Mouse (Mus musculus) heart, postnatal 0 days (tissue): ENCODE data around the gene Sytl2. TPM values are rescaled to one million over a fixed set of nuclear protein-coding genes. Genes with fewer than 3 reads are reported as not detected.

Source experiments
- ATAC-seq: fragments of 200-750 bp; cut with Nextera tagmentation; 2 replicates; pipeline ENCODE4 v1.8.0; 2017; ENCODE audit warnings: low read depth, moderate number of reproducible peaks, moderate library complexity; ENCODE audit not compliant: insufficient read depth
- DNase-seq: peaks from one replicate; pipeline ENCODE4 v3.0.0-alpha.2; 2016; ENCODE audit warnings: low spot score
- H3K27ac ChIP-seq: fragments of 300-500 bp; sonication (generic); 2 replicates; pipeline ENCODE4 v1.5.1; 2014; ENCODE audit warnings: low read depth, mild to moderate bottlenecking
- H3K27me3 ChIP-seq: fragments of 300-500 bp; sonication (generic); 2 replicates; pipeline ENCODE4 v1.6.1; 2014; ENCODE audit warnings: low read length, mixed read lengths; ENCODE audit not compliant: control insufficient read depth, insufficient read depth
- H3K36me3 ChIP-seq: fragments of 300-500 bp; sonication (generic); replicated peaks from 2 replicates; pipeline ENCODE4 v1.6.1; 2014; ENCODE audit warnings: low read length, mixed read lengths; ENCODE audit not compliant: control insufficient read depth, insufficient read depth
- H3K4me1 ChIP-seq: fragments of 300-500 bp; sonication (generic); 2 replicates; pipeline ENCODE4 v1.6.1; 2014; ENCODE audit warnings: antibody characterized with exemption; ENCODE audit not compliant: control insufficient read depth, insufficient read depth
- H3K4me2 ChIP-seq: fragments of 300-500 bp; sonication (generic); 2 replicates; pipeline ENCODE4 v1.6.1; 2014; ENCODE audit warnings: low read depth, mild to moderate bottlenecking, low read length, moderate library complexity
- H3K4me3 ChIP-seq: fragments of 300-500 bp; sonication (generic); 2 replicates; pipeline ENCODE4 v1.5.1; 2014; ENCODE audit warnings: low read depth, low read length
- H3K9ac ChIP-seq: fragments of 300-500 bp; sonication (generic); replicated peaks from 2 replicates; pipeline ENCODE4 v1.6.1; 2014; ENCODE audit warnings: low read depth, low read length, mixed read lengths
- H3K9me3 ChIP-seq: fragments of 300-500 bp; sonication (generic); replicated peaks from 2 replicates; pipeline ENCODE4 v1.6.1; 2016; ENCODE audit warnings: low read length; ENCODE audit not compliant: control insufficient read depth
- CTCF ChIP-seq: IDR thresholded peaks from 2 replicates; pipeline ENCODE4 v1.5.1; 2016; ENCODE audit warnings: antibody characterized with exemption, control low read depth, low read depth
- EP300 ChIP-seq: IDR thresholded peaks from 2 replicates; pipeline ENCODE4 v1.6.1; 2016; ENCODE audit warnings: antibody characterized with exemption, low read depth
- WGBS: fragments of 180-500 bp; shearing (Covaris S2); extraction: QIAGEN DNeasy Blood & Tissue Kit; methylation state at CpG from one replicate; pipeline ENCODE4 v1.1.7; 2014; 5-methylcytosine and 5-hydroxymethylcytosine counted together
- polyA plus RNA-seq: library from polyadenylated mRNA; unstranded; fragments of >200 nt; fragmentation: Nextera tagmentation; extraction: Ambion mirVana; gene quantifications from 2 replicates; pipeline ENCODE4 v1.2.1, GENCODE M21; 2015
- total RNA-seq: library from RNA; depleted of rRNA; stranded (reverse); fragments of >200 nt; gene quantifications from 2 replicates; pipeline ENCODE4 v1.2.3, GENCODE M21; 2014; ENCODE audit warnings: low replicate concordance

Sytl2 gene
- total and polyA plus RNA-seq, 2 experiments from 2014 or later, result 7.0 to 8.7 TPM

DNA sequence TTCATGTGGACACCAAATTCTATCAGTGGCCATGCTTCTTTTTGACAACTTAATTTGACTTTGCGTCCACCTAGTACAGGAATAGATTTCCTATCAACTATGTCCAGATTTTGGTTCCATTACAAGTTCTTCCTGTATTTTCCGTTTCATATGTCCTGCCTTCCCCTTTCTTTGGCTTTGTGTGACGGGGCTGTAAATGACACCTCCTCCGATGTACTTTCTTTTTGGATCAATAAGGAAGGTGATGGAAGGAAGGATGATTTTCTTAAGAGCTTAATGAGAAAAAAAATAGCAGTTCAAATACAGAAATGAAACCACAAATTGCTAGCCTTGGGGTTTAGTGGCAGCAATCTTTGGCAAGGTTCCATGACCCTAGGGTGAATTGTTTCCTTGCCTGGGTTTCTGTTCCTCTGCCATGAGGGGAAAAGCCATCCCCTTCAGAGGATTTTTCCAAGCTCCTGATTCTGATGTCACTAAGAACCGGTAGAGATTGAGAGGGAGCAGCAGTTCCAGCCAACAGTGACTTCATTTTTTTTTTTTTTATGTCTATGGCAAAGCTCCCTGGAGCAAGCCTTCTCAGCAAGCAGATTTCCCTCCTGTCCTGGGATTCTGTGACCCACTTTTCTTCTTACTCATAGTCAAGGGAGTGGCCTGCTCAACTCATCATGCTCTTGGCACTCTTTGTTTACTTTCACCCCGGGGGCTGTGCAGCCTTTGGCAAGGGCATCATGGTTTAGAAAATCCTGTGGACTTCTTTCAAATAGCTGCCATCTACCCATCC is 68.2 kb downstream of the Sytl2 start:
- H3K4me3 ChIP-seq, result no peak overlapping the region
- ATAC-seq (no peak), DNase-seq (peak; percentile 40)
- no peaks in the 10 kb centered on the region for H3K9me3 ChIP-seq
- WGBS, result 48% methylated on average over 6 of the region's 6 CpGs
- H3K36me3 ChIP-seq, result no peaks in the 10 kb centered on the region
- no peak overlapping the region for H3K4me2 ChIP-seq
- no peak overlapping the region for H3K27ac ChIP-seq
- peaks cover 4% of the 10 kb centered on the region; the same call in 1 of the 2 replicates for H3K4me1 ChIP-seq
- no peak for TF ChIP-seq CTCF
- no peak for TF ChIP-seq EP300
- H3K27me3 ChIP-seq, result no peaks in the 10 kb centered on the region
- no peak overlapping the region for H3K9ac ChIP-seq

GRCm38 (mm10) chr7:90372804-90373203 is 70.8 kb downstream of the Sytl2 start:
- H3K27ac ChIP-seq, result no peak overlapping the region
- DNase-seq (no peak), ATAC-seq (no peak; the same call in 1 of the 2 replicates)
- 29% methylated on average over 4 of the region's 4 CpGs for WGBS
- no peaks in the 10 kb centered on the region for H3K36me3 ChIP-seq
- no peaks in the 10 kb centered on the region for H3K9me3 ChIP-seq
- H3K4me2 ChIP-seq, result no peak overlapping the region
- H3K4me1 ChIP-seq, result peaks cover 4% of the 10 kb centered on the region; the same call in 1 of the 2 replicates
- H3K9ac ChIP-seq, result no peak overlapping the region
- no peaks in the 10 kb centered on the region for H3K27me3 ChIP-seq
- no peak overlapping the region for H3K4me3 ChIP-seq
- TF ChIP-seq CTCF (no peak), EP300 (no peak)

DNA sequence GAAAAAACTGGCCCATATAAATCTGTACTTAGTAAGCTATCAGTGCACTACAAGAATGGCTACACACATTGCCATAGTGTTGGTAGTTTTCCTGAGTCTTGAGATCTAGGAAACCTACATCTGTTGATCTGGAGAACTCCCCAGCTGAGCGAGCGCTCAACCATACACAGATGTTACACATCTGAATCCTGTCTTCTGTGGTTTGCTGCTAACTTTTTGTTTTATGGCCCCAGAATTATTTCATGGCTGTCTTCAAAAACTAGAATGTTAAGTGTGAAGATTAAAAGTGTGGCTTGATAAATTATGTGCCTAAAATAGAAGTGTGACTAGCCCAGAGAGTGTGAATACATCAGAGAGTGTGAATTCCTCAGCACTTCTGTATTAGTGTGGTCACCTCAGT is 82.4 kb downstream of the Sytl2 start:
- no peak overlapping the region for H3K9ac ChIP-seq
- no peak for DNase-seq
- no peak overlapping the region for H3K4me3 ChIP-seq
- 0 out of 2 replicates have a peak, but pooled peaks have one; percentile 19 for ATAC-seq
- H3K4me1 ChIP-seq, result 0 out of 2 replicates have a peak, but pooled peaks cover 4% of the 10 kb centered on the region
- no peaks in the 10 kb centered on the region for H3K9me3 ChIP-seq
- no peak overlapping the region for H3K27ac ChIP-seq
- no peaks in the 10 kb centered on the region for H3K36me3 ChIP-seq
- H3K4me2 ChIP-seq, result no peak overlapping the region
- 82% methylated on average over 2 of the region's 2 CpGs for WGBS
- H3K27me3 ChIP-seq, result no peaks in the 10 kb centered on the region
- no peak for TF ChIP-seq EP300
- TF ChIP-seq CTCF, result no peak

DNA sequence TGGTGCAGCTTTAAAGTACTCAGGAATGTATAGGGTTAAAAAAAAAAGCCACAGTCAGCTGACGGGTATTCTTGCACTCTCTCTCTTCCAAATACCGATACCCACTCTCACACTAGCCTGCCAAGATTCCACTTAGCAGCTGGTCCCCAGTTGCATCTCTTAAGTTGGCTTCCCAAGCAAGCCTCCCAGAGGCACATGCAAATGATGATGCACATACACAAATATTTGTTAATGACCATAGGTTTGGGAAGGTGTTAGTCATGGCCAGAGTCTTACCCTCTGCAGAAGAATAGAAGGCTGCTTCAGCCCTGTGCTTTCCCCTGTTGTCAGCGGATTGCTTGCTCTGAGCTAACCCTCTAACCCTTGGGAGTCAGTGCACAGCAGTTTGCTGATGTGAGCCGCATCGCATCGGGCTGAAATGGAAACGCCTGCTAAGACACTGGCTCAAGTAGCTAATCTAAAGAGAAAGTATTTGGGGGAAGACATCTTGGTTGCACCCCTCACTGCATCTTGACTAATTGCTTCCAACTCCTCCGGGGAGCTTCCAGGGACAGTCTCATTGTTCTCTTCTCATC is 84.9 kb downstream of the Sytl2 start:
- Histone ChIP-seq H3K4me1 (0 out of 2 replicates have a peak, but pooled peaks cover 4% of the 10 kb centered on the region), H3K4me2 (peak overlapping the region; percentile 43), H3K27ac (peak overlapping the region; percentile 65), H3K9ac (0 out of 2 replicates have a peak overlapping the region, but pooled peaks have one; percentile 1), H3K27me3 (no peaks in the 10 kb centered on the region), H3K4me3 (peak overlapping the region; percentile 17; the same call in 1 of the 2 replicates), H3K36me3 (no peaks in the 10 kb centered on the region), H3K9me3 (no peaks in the 10 kb centered on the region)
- TF ChIP-seq CTCF, result no peak
- no peak for TF ChIP-seq EP300
- ATAC-seq (peak; percentile 80), DNase-seq (peak; percentile 70)
- WGBS, result 11% methylated on average over 8 of the region's 8 CpGs

GRCm38 (mm10) chr7:90389765-90390164 is 87.7 kb downstream of the Sytl2 start:
- Histone ChIP-seq H3K9me3 (no peaks in the 10 kb centered on the region), H3K27me3 (no peaks in the 10 kb centered on the region), H3K36me3 (no peaks in the 10 kb centered on the region), H3K4me1 (0 out of 2 replicates have a peak, but pooled peaks cover 4% of the 10 kb centered on the region), H3K4me3 (no peak overlapping the region), H3K9ac (no peak overlapping the region), H3K27ac (peak overlapping the region; percentile 6; the same call in 1 of the 2 replicates), H3K4me2 (no peak overlapping the region)
- TF ChIP-seq CTCF (no peak), EP300 (no peak)
- WGBS, result 31% methylated on average over 3 of the region's 3 CpGs
- DNase-seq (no peak), ATAC-seq (no peak)
